Mouse (Mus musculus): ENCODE measurements around the gene Ahr. TPM values are rescaled to one million over a fixed set of nuclear protein-coding genes. Genes with fewer than 3 reads are reported as not detected.

The Ahr gene
- 8.7 and 9.6 TPM in 2 replicates for polyA plus RNA-seq (2012; rRNA removed; ENCODE audit: low replicate concordance)

DNA sequence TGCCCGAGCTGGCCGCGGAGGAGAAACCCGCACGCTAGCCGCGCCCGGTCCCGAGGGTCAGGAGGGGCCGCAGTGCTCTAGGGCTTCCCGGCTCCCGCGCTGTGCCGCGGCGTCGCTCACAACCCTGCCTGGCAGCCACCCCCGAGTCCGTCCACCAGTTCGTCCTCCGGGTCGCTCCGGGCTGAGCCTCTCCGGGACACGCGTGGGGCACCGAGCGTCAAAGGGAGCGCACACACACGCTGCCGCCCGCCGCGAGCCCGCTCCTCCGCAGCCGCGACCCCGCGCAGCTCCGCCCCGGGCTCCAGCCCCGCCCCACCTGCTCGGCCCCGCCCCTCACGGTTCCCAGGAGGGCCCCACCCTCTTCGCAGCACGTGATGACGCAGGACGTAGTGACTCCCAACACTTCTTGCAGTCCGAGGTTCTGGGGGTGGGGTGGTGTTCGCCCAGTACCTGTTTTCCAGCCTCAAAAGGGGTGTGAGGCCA, at the start of gene Ahr:
Gene Ahr, minus strand, starts transcription at position 285 of the 483 bp plus-strand sequence.

